Mouse (Mus musculus): ENCODE results near the gene Rasgrp4. TPM values are rescaled to one million over a fixed set of nuclear protein-coding genes. Genes with fewer than 3 reads are reported as not detected.
"Not testable (repeated sequence)": the region's sequence is repeated elsewhere in the genome, so short reads cannot be mapped to it uniquely, and the experiment has no call there.

Rasgrp4 gene
- 1.8 and 2.2 TPM in 2 replicates for total RNA-seq (2021)
- long read RNA-seq, experiment 1: 0 reads
- long read RNA-seq, experiment 2: 0 reads

GRCm38 (mm10) chr7:29134693-29135386 lies at the start of gene Rasgrp4:
TSS of gene Rasgrp4 (plus strand) at chr7:29134851.
- peak; percentile 62 for DNase-seq

- DNase-seq: no peak
Measured at GRCm38 (mm10) chr7:29085981-29086380, 48.7 kb upstream of the Rasgrp4 start.

GRCm38 (mm10) chr7:29086902-29087301 lies 47.7 kb upstream of the Rasgrp4 start:
- no peak for DNase-seq

- no peak for DNase-seq
Measured at GRCm38 (mm10) chr7:29088817-29089216, 45.8 kb upstream of the Rasgrp4 start.

GRCm38 (mm10) chr7:29097131-29097530 lies 37.5 kb upstream of the Rasgrp4 start:
- no peak for DNase-seq

- no peak for DNase-seq
Measured at GRCm38 (mm10) chr7:29101286-29102017, 33.2 kb upstream of the Rasgrp4 start.

GRCm38 (mm10) chr7:29108992-29109955 lies 25.4 kb upstream of the Rasgrp4 start:
- DNase-seq: peak; percentile 70

- DNase-seq: no peak
Measured at GRCm38 (mm10) chr7:29118142-29118851, 16.4 kb upstream of the Rasgrp4 start.

- no peak for DNase-seq
Measured at GRCm38 (mm10) chr7:29119526-29119925, 15.1 kb upstream of the Rasgrp4 start.

- DNase-seq: no peak
Measured at GRCm38 (mm10) chr7:29122821-29123220, 11.8 kb upstream of the Rasgrp4 start.

- no peak for DNase-seq
Measured at GRCm38 (mm10) chr7:29123531-29124358, 10.9 kb upstream of the Rasgrp4 start.

GRCm38 (mm10) chr7:29124970-29125369 lies 9.7 kb upstream of the Rasgrp4 start, which contains the start of gene Ryr1:
TSS of gene Ryr1 (minus strand) at chr7:29125179.
- peak; percentile 87 for DNase-seq

- DNase-seq: peak; percentile 78
Measured at GRCm38 (mm10) chr7:29126173-29126915, 8.3 kb upstream of the Rasgrp4 start.

GRCm38 (mm10) chr7:29128725-29129124 lies 5.9 kb upstream of the Rasgrp4 start:
- DNase-seq: no peak

- no peak for DNase-seq
Measured at GRCm38 (mm10) chr7:29134230-29134629, 421 bp upstream of the Rasgrp4 start.

- peak; percentile 36 for DNase-seq
Measured at GRCm38 (mm10) chr7:29137429-29137828, 2.8 kb downstream of the Rasgrp4 start.

- not testable (repeated sequence) for DNase-seq
Measured at GRCm38 (mm10) chr7:29139237-29139636, 4.6 kb downstream of the Rasgrp4 start.

GRCm38 (mm10) chr7:29141416-29141815 lies 6.8 kb downstream of the Rasgrp4 start:
- DNase-seq: no peak

- DNase-seq: no peak
Measured at GRCm38 (mm10) chr7:29144006-29144405, 9.4 kb downstream of the Rasgrp4 start.

All from adrenal gland, postnatal 14 days (tissue).